Mouse (Mus musculus): ENCODE results near the gene Klf4. TPM values are rescaled to one million over a fixed set of nuclear protein-coding genes. Genes with fewer than 3 reads are reported as not detected.

The Klf4 gene
- polyA plus RNA-seq, 2 experiments = 0.56 to 0.96 TPM

- TF ChIP-seq EP300 (IDR thresholded peaks at IDR 0.05; ENCODE audit: low read depth) (no peak), CTCF (IDR thresholded peaks at IDR 0.05; ENCODE audit: low read depth) (no peak)
- H3K4me2 ChIP-seq (ENCODE audit: low read depth) = no peak overlapping the region
- ATAC-seq (ENCODE audit: insufficient read depth) = no peak
- H3K4me1 ChIP-seq (replicated peaks; ENCODE audit: control insufficient read depth in 2 of 2, insufficient read depth in 2 of 2, low read length in 1 of 2) = no peaks in the 10 kb centered on the region; a peak in 1 of 4 replicates
- WGBS (ENCODE audit: insufficient replicate concordance) = 32% methylated on average over 4 of the region's 4 CpGs
- DNase-seq (ENCODE audit: low read depth in 3 of 3, low spot score in 3 of 3) = no peak
- no peaks in the 10 kb centered on the region for H3K36me3 ChIP-seq (replicated peaks; ENCODE audit: control insufficient read depth, insufficient read depth, low read depth)
- H3K27ac ChIP-seq = no peak overlapping the region
- no peak overlapping the region for H3K9ac ChIP-seq (replicated peaks)
- H3K9me3 ChIP-seq (ENCODE audit: control insufficient read depth, low read length) = no peaks in the 10 kb centered on the region
- no peaks in the 10 kb centered on the region; the same call in 1 of the 2 replicates for H3K27me3 ChIP-seq (ENCODE audit: control insufficient read depth, insufficient read depth, low read length)
- no peak overlapping the region for H3K4me3 ChIP-seq (ENCODE audit: insufficient read depth in 1 of 2, low read depth in 2 of 2, low read length in 2 of 2)
These were observed 9.0 kb upstream of the Klf4 start for GRCm38 (mm10) chr4:55541221-55541620.

DNA sequence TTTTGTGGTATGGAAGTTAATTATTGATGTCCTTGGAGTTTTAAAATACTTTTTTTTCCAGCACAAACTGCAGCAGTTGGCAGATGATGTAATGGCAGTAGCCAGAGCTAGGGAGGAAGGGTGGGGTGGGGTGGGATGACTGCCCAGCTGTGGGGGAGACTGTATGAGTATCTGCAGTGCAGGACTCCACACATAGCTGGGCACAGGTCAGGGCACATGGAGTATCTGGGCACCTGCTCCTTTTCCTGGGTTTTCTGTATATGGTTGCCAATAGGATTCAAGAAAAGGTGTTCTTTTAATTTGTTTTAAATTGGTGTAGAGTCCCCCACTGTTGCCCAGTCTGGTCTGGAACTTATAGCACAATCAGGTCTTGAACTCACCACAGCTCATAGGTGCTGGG lies 2.7 kb upstream of the Klf4 start:
- no peak for DNase-seq (ENCODE audit: low read depth in 3 of 3, low spot score in 3 of 3)
- Histone ChIP-seq H3K9me3 (ENCODE audit: control insufficient read depth, low read length) (no peaks in the 10 kb centered on the region), H3K4me2 (ENCODE audit: low read depth) (no peak overlapping the region), H3K9ac (replicated peaks) (no peak overlapping the region), H3K27me3 (ENCODE audit: control insufficient read depth, insufficient read depth, low read length) (peaks cover 55% of the 10 kb centered on the region), H3K4me1 (replicated peaks; ENCODE audit: control insufficient read depth in 2 of 2, insufficient read depth in 2 of 2, low read length in 1 of 2) (no peaks in the 10 kb centered on the region), H3K4me3 (ENCODE audit: insufficient read depth in 1 of 2, low read depth in 2 of 2, low read length in 2 of 2) (no peak overlapping the region), H3K27ac (no peak overlapping the region), H3K36me3 (replicated peaks; ENCODE audit: control insufficient read depth, insufficient read depth, low read depth) (no peaks in the 10 kb centered on the region)
- TF ChIP-seq CTCF (IDR thresholded peaks at IDR 0.05; ENCODE audit: low read depth) (no peak), EP300 (IDR thresholded peaks at IDR 0.05; ENCODE audit: low read depth) (no peak)
- no peak for ATAC-seq (ENCODE audit: insufficient read depth)

GRCm38 (mm10) chr4:55534510-55534909 lies 2.2 kb upstream of the Klf4 start:
- no peaks in the 10 kb centered on the region for H3K36me3 ChIP-seq (replicated peaks; ENCODE audit: control insufficient read depth, insufficient read depth, low read depth)
- DNase-seq (ENCODE audit: low read depth in 3 of 3, low spot score in 3 of 3) (no peak), ATAC-seq (ENCODE audit: insufficient read depth) (no peak)
- TF ChIP-seq CTCF (IDR thresholded peaks at IDR 0.05; ENCODE audit: low read depth) = no peak
- TF ChIP-seq EP300 (IDR thresholded peaks at IDR 0.05; ENCODE audit: low read depth) = no peak
- no peaks in the 10 kb centered on the region for H3K4me1 ChIP-seq (replicated peaks; ENCODE audit: control insufficient read depth in 2 of 2, insufficient read depth in 2 of 2, low read length in 1 of 2)
- H3K27ac ChIP-seq = no peak overlapping the region
- peaks cover 60% of the 10 kb centered on the region for H3K27me3 ChIP-seq (ENCODE audit: control insufficient read depth, insufficient read depth, low read length)
- H3K4me3 ChIP-seq (ENCODE audit: insufficient read depth in 1 of 2, low read depth in 2 of 2, low read length in 2 of 2) = no peak overlapping the region
- no peak overlapping the region for H3K4me2 ChIP-seq (ENCODE audit: low read depth)
- 42% methylated on average over 4 of the region's 4 CpGs for WGBS (ENCODE audit: insufficient replicate concordance)
- no peaks in the 10 kb centered on the region for H3K9me3 ChIP-seq (ENCODE audit: control insufficient read depth, low read length)
- no peak overlapping the region for H3K9ac ChIP-seq (replicated peaks)

DNA sequence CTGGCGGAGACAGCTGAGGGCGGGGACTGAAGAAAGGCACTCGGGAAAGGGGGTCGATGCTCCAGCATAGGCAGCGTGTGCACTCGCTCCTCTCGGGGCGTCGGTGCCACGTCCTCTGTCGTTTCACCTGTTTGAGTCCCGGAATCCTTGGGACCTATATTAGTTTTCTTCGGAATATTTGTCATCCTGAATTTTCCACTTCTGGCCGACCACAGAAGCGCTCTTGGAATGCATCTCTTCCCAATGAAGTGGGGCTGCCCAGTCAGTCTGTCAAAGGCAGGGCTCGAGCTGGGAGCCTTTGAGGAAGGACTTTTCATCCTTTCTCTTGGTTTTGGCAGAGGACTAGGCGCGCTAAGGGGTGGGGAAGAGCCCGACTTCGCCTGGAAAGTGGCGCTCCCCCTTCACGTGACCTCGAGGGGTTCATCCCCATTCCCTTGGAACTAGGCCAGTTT lies 1.6 kb upstream of the Klf4 start:
- ATAC-seq (ENCODE audit: insufficient read depth) (no peak), DNase-seq (ENCODE audit: low read depth in 3 of 3, low spot score in 3 of 3) (no peak)
- no peak overlapping the region for H3K9ac ChIP-seq (replicated peaks)
- no peak for TF ChIP-seq EP300 (IDR thresholded peaks at IDR 0.05; ENCODE audit: low read depth)
- no peak for TF ChIP-seq CTCF (IDR thresholded peaks at IDR 0.05; ENCODE audit: low read depth)
- peaks cover 63% of the 10 kb centered on the region for H3K27me3 ChIP-seq (ENCODE audit: control insufficient read depth, insufficient read depth, low read length)
- peak overlapping the region; percentile 66; the same call in 1 of the 2 replicates for H3K4me2 ChIP-seq (ENCODE audit: low read depth)
- WGBS (ENCODE audit: insufficient replicate concordance) = 7% methylated on average over 23 of the region's 23 CpGs
- H3K36me3 ChIP-seq (replicated peaks; ENCODE audit: control insufficient read depth, insufficient read depth, low read depth) = no peaks in the 10 kb centered on the region
- no peaks in the 10 kb centered on the region for H3K9me3 ChIP-seq (ENCODE audit: control insufficient read depth, low read length)
- H3K4me1 ChIP-seq (replicated peaks; ENCODE audit: control insufficient read depth in 2 of 2, insufficient read depth in 2 of 2, low read length in 1 of 2) = no peaks in the 10 kb centered on the region
- H3K4me3 ChIP-seq (ENCODE audit: insufficient read depth in 1 of 2, low read depth in 2 of 2, low read length in 2 of 2) = no peak overlapping the region; a peak in 1 of 4 replicates
- H3K27ac ChIP-seq = no peak overlapping the region

GRCm38 (mm10) chr4:55533196-55533802 lies 1.0 kb upstream of the Klf4 start:
- no peaks in the 10 kb centered on the region for H3K9me3 ChIP-seq (ENCODE audit: control insufficient read depth, low read length)
- no peaks in the 10 kb centered on the region for H3K36me3 ChIP-seq (replicated peaks; ENCODE audit: control insufficient read depth, insufficient read depth, low read depth)
- WGBS (ENCODE audit: insufficient replicate concordance) = under 1% methylated on average over 21 of the region's 21 CpGs
- peak overlapping the region; percentile 27 to 52 for H3K4me3 ChIP-seq (ENCODE audit: insufficient read depth in 1 of 2, low read depth in 2 of 2, low read length in 2 of 2)
- H3K9ac ChIP-seq (replicated peaks) = no peak overlapping the region
- peaks cover 63% of the 10 kb centered on the region for H3K27me3 ChIP-seq (ENCODE audit: control insufficient read depth, insufficient read depth, low read length)
- peak overlapping the region; percentile 66 for H3K4me2 ChIP-seq (ENCODE audit: low read depth)
- DNase-seq (ENCODE audit: low read depth in 3 of 3, low spot score in 3 of 3) = no peak
- no peak for ATAC-seq (ENCODE audit: insufficient read depth)
- TF ChIP-seq EP300 (IDR thresholded peaks at IDR 0.05; ENCODE audit: low read depth) (no peak), CTCF (IDR thresholded peaks at IDR 0.05; ENCODE audit: low read depth) (no peak)
- H3K27ac ChIP-seq = no peak overlapping the region
- H3K4me1 ChIP-seq (replicated peaks; ENCODE audit: control insufficient read depth in 2 of 2, insufficient read depth in 2 of 2, low read length in 1 of 2) = no peaks in the 10 kb centered on the region

Measured in liver, embryonic 14.5 days (tissue).